Mouse (Mus musculus) ovary, postnatal 36 days (tissue): ENCODE data around the gene Trim29.

Experiments used
- DNase-seq: peaks from one replicate; pipeline ENCODE4 v3.0.0; 2022; ENCODE audit warnings: low spot score, mixed read lengths

Trim29 gene

GRCm38 (mm10) chr9:43310538-43310937, at the start of gene Trim29:
Gene Trim29 (plus strand): TSS chr9:43310848.
- DNase-seq: no peak

- DNase-seq: no peak
These were observed 49.3 kb upstream of the Trim29 start for GRCm38 (mm10) chr9:43261124-43261907.

- no peak for DNase-seq
These were observed 48.7 kb upstream of the Trim29 start for GRCm38 (mm10) chr9:43261941-43262340.

- DNase-seq: no peak
These were observed 48.3 kb upstream of the Trim29 start for GRCm38 (mm10) chr9:43262390-43262789.

- DNase-seq: no peak
These were observed 47.7 kb upstream of the Trim29 start for GRCm38 (mm10) chr9:43262811-43263550.

- peak; percentile 43 for DNase-seq
These were observed 46.6 kb upstream of the Trim29 start for GRCm38 (mm10) chr9:43263946-43264451.

GRCm38 (mm10) chr9:43265194-43265593, 45.5 kb upstream of the Trim29 start:
- no peak for DNase-seq

GRCm38 (mm10) chr9:43267357-43267756, 43.3 kb upstream of the Trim29 start:
- DNase-seq: no peak

GRCm38 (mm10) chr9:43269166-43269565, 41.5 kb upstream of the Trim29 start:
- DNase-seq: no peak

GRCm38 (mm10) chr9:43270723-43271252, 39.9 kb upstream of the Trim29 start:
- DNase-seq: no peak

- DNase-seq: no peak
These were observed 38.7 kb upstream of the Trim29 start for GRCm38 (mm10) chr9:43271761-43272518.

- no peak for DNase-seq
These were observed 36.9 kb upstream of the Trim29 start for GRCm38 (mm10) chr9:43273735-43274134.

- peak; percentile 73 for DNase-seq
These were observed 26.4 kb upstream of the Trim29 start for GRCm38 (mm10) chr9:43284284-43284683.

GRCm38 (mm10) chr9:43285281-43285680, 25.4 kb upstream of the Trim29 start:
- DNase-seq: no peak

GRCm38 (mm10) chr9:43286870-43287269, 23.8 kb upstream of the Trim29 start:
- DNase-seq: peak; percentile 75

GRCm38 (mm10) chr9:43293058-43293457, 17.6 kb upstream of the Trim29 start:
- DNase-seq: no peak

GRCm38 (mm10) chr9:43300394-43300793, 10.3 kb upstream of the Trim29 start:
- no peak for DNase-seq

GRCm38 (mm10) chr9:43302989-43303388, 7.7 kb upstream of the Trim29 start:
- no peak for DNase-seq

GRCm38 (mm10) chr9:43305882-43306281, 4.8 kb upstream of the Trim29 start:
- DNase-seq: no peak

- DNase-seq: no peak
These were observed 1.4 kb upstream of the Trim29 start for GRCm38 (mm10) chr9:43309087-43309872.

GRCm38 (mm10) chr9:43312190-43312589, 1.5 kb downstream of the Trim29 start:
- DNase-seq: no peak
